Mouse (Mus musculus) stomach, postnatal 0 days (tissue): Measurements from ENCODE around the gene Stim1. TPM values are rescaled to one million over a fixed set of nuclear protein-coding genes. Genes with fewer than 3 reads are reported as not detected.

ENCODE experiments used
- ATAC-seq: fragments of 200-750 bp; cut with Nextera tagmentation; 2 replicates; pipeline ENCODE4 v1.8.0; 2017; ENCODE audit not compliant: low FRiP score, low TSS enrichment
- DNase-seq: peaks from one replicate; pipeline ENCODE4 v3.0.0-alpha.2; 2016; ENCODE audit warnings: low spot score
- H3K27ac ChIP-seq: fragments of 300-500 bp; sonication (generic); replicated peaks from 2 replicates; pipeline ENCODE4 v1.5.1; 2014; ENCODE audit warnings: mild to moderate bottlenecking, control low read depth
- H3K27me3 ChIP-seq: fragments of 300-500 bp; sonication (generic); 2 replicates; pipeline ENCODE4 v1.6.1; 2014; ENCODE audit warnings: low read length; ENCODE audit not compliant: control insufficient read depth, insufficient read depth
- H3K36me3 ChIP-seq: fragments of 300-500 bp; sonication (generic); 2 replicates; pipeline ENCODE4 v1.6.1; 2014; ENCODE audit warnings: low read length, mixed read lengths; ENCODE audit not compliant: control insufficient read depth, insufficient read depth
- H3K4me1 ChIP-seq: fragments of 300-500 bp; sonication (generic); replicated peaks from 2 replicates; pipeline ENCODE4 v1.6.1; 2014; ENCODE audit warnings: antibody characterized with exemption; ENCODE audit not compliant: control insufficient read depth, insufficient read depth
- H3K4me2 ChIP-seq: fragments of 300-500 bp; sonication (generic); replicated peaks from 2 replicates; pipeline ENCODE4 v1.6.1; 2014; ENCODE audit warnings: low read depth, mild to moderate bottlenecking, control low read depth, moderate library complexity
- H3K4me3 ChIP-seq: fragments of 300-500 bp; sonication (generic); 2 replicates; pipeline ENCODE4 v1.5.1; 2014; ENCODE audit warnings: low read depth, low read length, control low read depth
- H3K9ac ChIP-seq: fragments of 300-500 bp; sonication (generic); 2 replicates; pipeline ENCODE4 v1.6.1; 2014; ENCODE audit warnings: mild to moderate bottlenecking, low read length, control low read depth, mixed read lengths
- H3K9me3 ChIP-seq: fragments of 300-500 bp; sonication (generic); 2 replicates; pipeline ENCODE4 v1.6.1; 2016; ENCODE audit warnings: low read length; ENCODE audit not compliant: control insufficient read depth
- CTCF ChIP-seq: IDR thresholded peaks from 2 replicates; pipeline ENCODE4 v1.5.1; 2016; ENCODE audit warnings: antibody characterized with exemption, low read depth, mild to moderate bottlenecking, moderate library complexity
- EP300 ChIP-seq: optimal IDR thresholded peaks from 2 replicates; pipeline ENCODE3; 2016; ENCODE audit warnings: antibody characterized with exemption
- WGBS: fragments of 180-500 bp; shearing (Covaris S2); extraction: QIAGEN DNeasy Blood & Tissue Kit; methylation state at CpG from one replicate; pipeline ENCODE4 v1.1.7; 2014; 5-methylcytosine and 5-hydroxymethylcytosine counted together
- polyA plus RNA-seq: library from polyadenylated mRNA; unstranded; fragments of >200 nt; fragmentation: Nextera tagmentation; extraction: Ambion mirVana; gene quantifications from 2 replicates; pipeline ENCODE4 v1.2.1, GENCODE M21; 2015

The Stim1 gene
- polyA plus RNA-seq, 1 experiment from 2014 or later, result 26.4 TPM

DNA sequence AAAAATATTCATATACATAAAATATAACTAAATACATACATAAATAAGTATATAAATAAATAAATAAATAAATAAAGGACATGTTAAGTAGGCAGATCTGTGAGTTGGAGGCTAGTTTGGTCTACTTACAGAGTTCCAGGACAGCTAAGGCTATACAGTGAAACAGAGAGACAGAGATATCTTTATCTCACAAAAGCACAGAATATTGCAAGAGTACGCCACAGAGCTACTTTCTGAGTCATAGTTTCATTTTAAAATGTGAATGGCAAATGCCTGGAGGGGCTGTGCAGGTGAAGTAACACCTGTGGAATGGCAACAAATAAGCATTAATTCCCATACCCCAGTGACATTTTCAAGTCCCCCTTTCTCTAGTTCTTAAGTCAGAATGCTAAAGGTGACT lies 14.0 kb upstream of the Stim1 start:
- Histone ChIP-seq H3K9me3 (no peaks in the 10 kb centered on the region), H3K4me2 (no peak overlapping the region), H3K36me3 (no peaks in the 10 kb centered on the region), H3K9ac (no peak overlapping the region), H3K27ac (no peak overlapping the region), H3K4me3 (no peak overlapping the region), H3K4me1 (no peaks in the 10 kb centered on the region; the same call in 1 of the 2 replicates), H3K27me3 (no peaks in the 10 kb centered on the region)
- 60% methylated on average over 1 of the region's 1 CpGs for WGBS
- no peak for DNase-seq
- ATAC-seq, result no peak
- TF ChIP-seq EP300 (no peak), CTCF (no peak)

DNA sequence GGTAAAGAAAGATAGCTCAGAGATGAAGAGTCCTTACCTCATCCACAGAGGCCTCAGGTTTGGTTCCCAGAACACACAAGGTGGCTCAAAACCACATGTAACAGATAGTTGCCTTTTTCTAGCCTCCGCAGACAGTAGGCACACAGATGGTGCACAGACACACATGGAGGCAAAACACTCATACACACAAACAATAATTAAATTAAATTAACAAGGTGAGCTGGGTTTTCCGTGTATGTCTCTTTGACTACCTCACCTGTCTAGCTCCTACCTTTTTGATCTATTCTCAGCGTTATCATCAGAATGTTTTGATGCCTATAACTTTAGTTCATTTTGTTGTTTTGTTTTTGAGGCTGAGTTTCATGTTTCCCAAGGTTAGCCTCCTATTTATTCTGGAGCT lies 11.7 kb upstream of the Stim1 start, which contains the start of gene Rhog:
TSS of gene Rhog (minus strand) at position 101 of the 400 bp plus-strand sequence.
- no peaks in the 10 kb centered on the region for H3K27me3 ChIP-seq
- no peaks in the 10 kb centered on the region for H3K4me1 ChIP-seq
- no peak within 1 kb of the TSS for H3K4me2 ChIP-seq
- WGBS, result 88% methylated on average over 3 of the region's 3 CpGs
- no peak within 1 kb of the TSS for H3K4me3 ChIP-seq
- no peaks in the 10 kb centered on the region for H3K9me3 ChIP-seq
- ATAC-seq (no peak), DNase-seq (no peak)
- H3K9ac ChIP-seq, result no peak within 1 kb of the TSS
- H3K36me3 ChIP-seq, result no peaks in the 10 kb centered on the region
- no peak for TF ChIP-seq CTCF
- TF ChIP-seq EP300, result no peak
- no peak within 1 kb of the TSS for H3K27ac ChIP-seq

DNA sequence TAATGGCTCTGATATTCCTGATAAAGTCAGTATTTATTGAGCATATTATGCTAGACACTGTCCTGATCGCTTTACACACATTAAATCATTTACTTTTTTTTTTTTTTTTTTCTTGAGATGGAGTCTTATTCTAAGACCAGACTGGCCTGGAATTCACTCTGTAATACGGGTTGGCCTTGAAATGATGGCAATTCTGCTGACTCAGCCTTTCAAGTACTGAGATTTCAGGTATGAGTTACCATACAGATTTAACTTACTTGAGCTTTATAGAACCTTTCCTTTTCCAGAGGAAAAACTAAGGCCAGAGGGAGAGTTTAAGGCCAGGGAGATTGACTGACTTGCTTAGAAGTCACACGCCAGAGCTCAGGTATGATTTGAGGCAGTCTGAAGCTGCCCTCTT lies 11.0 kb upstream of the Stim1 start:
- WGBS, result 75% methylated on average over 3 of the region's 3 CpGs
- DNase-seq, result no peak
- Histone ChIP-seq H3K27me3 (no peaks in the 10 kb centered on the region), H3K27ac (no peak overlapping the region), H3K9ac (no peak overlapping the region), H3K9me3 (no peaks in the 10 kb centered on the region), H3K4me1 (no peaks in the 10 kb centered on the region), H3K4me3 (no peak overlapping the region), H3K36me3 (no peaks in the 10 kb centered on the region), H3K4me2 (no peak overlapping the region)
- TF ChIP-seq EP300 (no peak), CTCF (no peak)
- ATAC-seq, result no peak

DNA sequence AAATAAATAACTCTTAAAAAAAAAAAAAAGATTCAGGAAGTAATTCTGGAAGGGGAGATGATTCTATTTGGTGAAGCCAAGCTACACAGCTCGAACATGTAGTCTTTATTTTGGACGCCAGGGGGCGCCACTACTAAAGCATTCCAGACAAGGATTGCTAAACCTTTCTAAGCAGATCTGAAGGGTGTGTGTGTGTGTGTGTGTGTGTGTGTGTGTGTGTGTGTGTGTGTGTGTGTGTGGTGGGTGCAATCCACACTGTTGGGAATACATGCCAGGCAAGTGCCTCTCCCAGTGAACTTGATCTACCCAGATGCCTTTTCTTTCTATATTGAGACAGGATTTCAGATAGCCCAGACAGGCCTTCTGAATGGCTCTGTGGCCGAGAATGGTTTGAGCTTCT lies 9.4 kb upstream of the Stim1 start:
- DNase-seq, result peak; percentile 89
- peak; percentile 88 for ATAC-seq
- WGBS, result 16% methylated on average over 4 of the region's 4 CpGs

DNA sequence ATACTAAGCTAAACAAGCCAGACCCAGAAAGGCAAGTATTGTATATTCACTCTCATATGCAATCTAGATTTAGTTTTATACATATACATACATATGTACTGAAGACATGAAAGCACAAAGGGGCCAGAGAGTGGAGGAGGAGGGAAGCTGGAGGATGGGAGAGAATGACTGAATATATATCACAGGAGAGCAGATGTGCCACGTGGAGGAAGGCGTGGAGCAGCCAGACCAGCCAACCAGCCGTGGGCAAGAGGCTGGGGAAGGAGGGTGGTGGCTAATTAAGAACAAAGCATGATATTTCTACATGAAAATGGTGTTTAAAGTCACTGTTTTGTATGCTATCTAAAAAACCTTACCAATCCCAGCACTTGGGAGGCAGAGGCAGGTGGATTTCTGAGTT lies 8.9 kb upstream of the Stim1 start:
- H3K4me3 ChIP-seq, result no peak overlapping the region
- no peak for ATAC-seq
- no peaks in the 10 kb centered on the region for H3K4me1 ChIP-seq
- no peaks in the 10 kb centered on the region for H3K9me3 ChIP-seq
- H3K9ac ChIP-seq, result no peak overlapping the region
- no peaks in the 10 kb centered on the region for H3K27me3 ChIP-seq
- H3K36me3 ChIP-seq, result no peaks in the 10 kb centered on the region
- DNase-seq, result no peak
- TF ChIP-seq EP300 (no peak), CTCF (no peak)
- no peak overlapping the region for H3K4me2 ChIP-seq
- 74% methylated on average over 3 of the region's 3 CpGs for WGBS
- H3K27ac ChIP-seq, result no peak overlapping the region

More for the DNA sequence above, 9.4 kb upstream of the Stim1 start:
- Histone ChIP-seq H3K36me3 (no peaks in the 10 kb centered on the region), H3K9ac (no peak overlapping the region), H3K4me3 (no peak overlapping the region), H3K27ac (no peak overlapping the region), H3K27me3 (no peaks in the 10 kb centered on the region), H3K4me1 (no peaks in the 10 kb centered on the region), H3K9me3 (no peaks in the 10 kb centered on the region), H3K4me2 (no peak overlapping the region)
- TF ChIP-seq CTCF (peak; percentile 88), EP300 (no peak)

DNA sequence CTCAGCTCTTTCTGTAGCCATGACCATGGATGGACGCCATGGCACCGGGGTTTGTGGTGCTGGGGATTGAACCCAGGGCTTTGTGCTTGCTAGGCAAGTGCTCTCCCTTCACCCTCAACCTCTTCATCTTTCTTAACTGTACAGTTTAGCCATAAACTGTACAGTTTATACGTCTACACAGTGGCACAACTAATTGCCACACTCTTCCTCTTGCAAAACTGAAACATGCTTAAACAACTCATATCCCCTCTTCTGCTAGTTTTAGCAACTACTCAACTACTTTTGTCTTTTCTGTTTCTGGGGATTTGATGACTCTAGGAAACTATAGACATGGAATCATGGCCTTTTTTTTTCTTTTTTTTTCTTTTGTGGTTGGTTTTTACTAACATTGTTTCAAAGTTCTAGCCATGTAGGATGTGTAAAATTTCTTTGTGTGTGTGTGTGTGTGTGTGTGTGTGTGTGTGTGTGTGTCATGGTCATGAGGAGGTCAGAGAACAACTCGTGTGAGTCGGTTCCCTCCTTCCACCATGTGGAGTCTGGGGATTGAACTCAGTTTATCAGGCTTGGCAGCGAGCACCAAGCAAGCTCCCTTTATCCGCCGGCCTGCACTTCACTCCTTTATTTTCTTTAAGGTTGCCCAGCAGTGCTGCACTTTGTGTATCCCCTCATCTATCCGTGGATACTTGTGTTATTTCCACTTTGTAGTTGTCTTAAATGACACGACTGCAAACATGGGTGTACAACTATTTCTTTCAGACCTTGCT lies 7.7 kb upstream of the Stim1 start:
- Histone ChIP-seq H3K27me3 (no peaks in the 10 kb centered on the region), H3K4me1 (no peaks in the 10 kb centered on the region), H3K4me2 (no peak overlapping the region), H3K36me3 (no peaks in the 10 kb centered on the region), H3K27ac (no peak overlapping the region), H3K9me3 (no peaks in the 10 kb centered on the region), H3K9ac (no peak overlapping the region), H3K4me3 (no peak overlapping the region)
- WGBS, result 86% methylated on average over 10 of the region's 10 CpGs
- no peak for ATAC-seq
- TF ChIP-seq EP300 (no peak), CTCF (no peak)
- no peak for DNase-seq
